Mouse (Mus musculus) mouse embryonic stem cell (cell line): Measurements from ENCODE around the gene Rps21.

Source experiments
- in situ Hi-C, 2 experiments: fragments of 300-500 bp; cut with MboI; formaldehyde crosslinking; loops; 1 replicate in 1 of 2; 3 replicates in 1 of 2; pipeline ENCODE4 v1.14.3; 2019 to 2020; ENCODE audit warnings: low sequenced_read_pairs in 2 of 2, low pct_unique_long_range_greater_than_20kb in 1 of 2, mixed read lengths in 1 of 2; ENCODE audit not compliant: unreplicated experiment in 1 of 2

Rps21 gene

DNA sequence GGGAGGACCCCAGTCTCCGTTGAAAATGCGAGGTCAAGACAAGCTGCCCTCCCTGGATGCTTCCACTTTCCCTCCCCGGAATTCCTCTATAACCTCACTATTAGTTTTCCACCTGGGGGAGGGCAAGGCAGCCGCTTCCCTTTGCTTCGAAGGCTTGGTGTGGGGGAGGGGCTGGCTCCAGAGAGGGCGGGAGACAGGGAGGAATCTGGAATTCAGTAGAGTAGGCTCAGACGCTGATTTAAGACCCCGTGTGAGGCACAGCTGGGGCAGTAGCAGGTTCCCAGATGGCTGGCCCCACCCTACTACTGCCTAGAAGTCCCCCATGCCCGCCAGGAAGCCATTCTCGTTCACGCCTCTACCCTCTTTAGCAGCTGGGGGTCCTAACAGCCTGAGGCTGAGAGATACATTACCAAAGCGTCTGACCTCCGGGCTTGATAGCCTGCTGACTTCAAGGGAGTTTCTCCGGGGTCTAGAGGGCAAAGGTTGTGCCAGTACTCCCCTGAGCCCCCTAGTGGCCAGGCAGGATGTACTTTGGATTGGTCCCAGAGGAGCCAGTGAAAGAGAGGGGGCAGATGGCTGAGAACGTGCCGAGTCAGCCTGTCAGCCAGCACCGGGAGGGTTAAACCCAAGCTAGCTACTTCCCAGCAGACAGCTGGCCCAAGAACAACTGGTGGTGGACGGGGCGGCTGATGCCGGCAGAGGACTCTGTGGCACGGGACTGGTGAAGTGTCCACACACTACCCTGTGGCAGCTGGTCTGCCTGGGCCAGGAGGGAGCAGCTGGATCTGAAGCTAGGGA is 29.7 kb upstream of the Rps21 start:
- in situ Hi-C loops: no loop called here

GRCm38 (mm10) chr2:180228060-180228458 is 29.1 kb upstream of the Rps21 start:
- in situ Hi-C loops: no loop called here

GRCm38 (mm10) chr2:180228592-180228991 is 28.6 kb upstream of the Rps21 start:
- in situ Hi-C loops: no loop called here

DNA sequence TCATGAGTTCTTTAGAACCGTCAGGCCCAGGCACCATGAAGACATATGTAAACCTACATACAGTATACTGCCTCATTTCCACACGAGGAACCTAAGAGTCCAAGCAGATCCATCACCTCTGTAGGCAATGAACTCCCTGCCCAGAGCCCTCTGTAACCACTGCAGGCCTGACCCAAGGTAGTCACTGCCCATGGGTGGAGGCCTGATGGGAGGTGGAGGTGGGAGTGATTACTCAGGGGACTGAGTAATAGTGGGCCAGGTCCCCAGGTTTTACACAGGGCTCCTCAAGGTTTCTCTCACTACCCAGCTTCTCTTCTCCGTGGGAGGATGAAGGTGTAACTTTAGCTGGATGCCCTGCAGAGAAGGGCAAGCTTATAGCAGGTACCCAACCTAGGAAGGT is 28.0 kb upstream of the Rps21 start:
- in situ Hi-C loops: no loop called here

- in situ Hi-C loops: no loop called here
These were observed 26.7 kb upstream of the Rps21 start for GRCm38 (mm10) chr2:180230482-180230881.

GRCm38 (mm10) chr2:180233101-180233904 is 23.9 kb upstream of the Rps21 start:
- in situ Hi-C loops: no loop called here

DNA sequence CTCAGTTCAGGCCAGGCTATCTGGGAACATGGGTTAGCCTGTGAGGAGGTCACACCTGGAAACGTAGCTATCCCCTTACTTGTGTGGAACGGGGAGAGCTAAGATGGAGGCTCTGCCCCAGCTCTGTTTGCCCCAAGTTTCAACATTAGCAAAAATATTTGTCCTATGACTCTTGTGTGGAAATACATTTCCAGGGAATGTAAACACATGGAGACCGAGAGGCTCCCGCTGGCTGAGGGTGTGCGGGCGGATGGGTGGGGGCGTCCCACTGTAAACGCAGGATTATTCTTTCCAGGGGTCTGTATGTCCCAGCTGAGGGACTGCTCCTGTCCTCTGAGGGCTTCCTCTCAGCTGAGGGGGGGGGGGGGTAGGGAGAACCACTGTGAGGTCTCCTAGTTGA is 22.8 kb upstream of the Rps21 start:
- in situ Hi-C loops: no loop called here

DNA sequence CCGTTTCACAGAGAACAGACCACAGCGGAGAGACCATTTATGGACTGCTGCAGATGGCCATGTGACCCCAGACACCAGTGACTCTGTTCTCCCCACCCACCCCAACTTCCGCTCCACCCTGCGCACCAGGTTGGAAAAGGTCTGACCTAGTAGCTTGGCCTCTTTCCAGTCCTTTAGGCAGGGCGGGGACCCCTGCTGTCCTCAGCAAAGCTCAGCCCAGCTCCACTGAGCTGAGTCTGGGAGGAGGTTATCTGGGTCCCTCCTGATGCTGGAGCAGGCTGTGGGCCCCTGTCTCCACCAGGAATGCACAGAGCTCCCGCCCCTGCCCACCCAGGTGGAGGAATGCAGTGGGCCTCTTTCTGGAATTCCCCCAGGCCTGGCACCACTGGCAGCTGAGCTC is 22.2 kb upstream of the Rps21 start:
- in situ Hi-C loops: no loop called here

DNA sequence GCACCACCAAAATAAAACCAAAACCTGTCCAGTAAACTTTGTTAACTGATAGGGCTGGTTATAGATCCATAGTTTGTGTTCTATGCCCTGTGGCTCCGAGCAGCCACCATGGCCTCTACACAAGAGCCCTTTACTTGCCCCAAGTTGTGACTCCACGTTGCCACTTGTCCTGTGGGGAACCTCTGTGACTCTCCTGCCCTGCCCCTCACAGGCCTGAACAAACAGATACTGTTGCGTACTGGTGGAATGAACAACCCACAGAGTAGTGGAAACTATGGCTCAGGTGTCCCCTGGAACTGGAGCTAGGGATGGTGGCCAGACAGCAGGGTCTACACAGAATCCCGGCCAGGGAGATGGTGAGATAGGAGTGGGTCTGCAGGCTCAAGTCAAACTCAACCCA is 21.4 kb upstream of the Rps21 start:
- in situ Hi-C loops: no loop called here

DNA sequence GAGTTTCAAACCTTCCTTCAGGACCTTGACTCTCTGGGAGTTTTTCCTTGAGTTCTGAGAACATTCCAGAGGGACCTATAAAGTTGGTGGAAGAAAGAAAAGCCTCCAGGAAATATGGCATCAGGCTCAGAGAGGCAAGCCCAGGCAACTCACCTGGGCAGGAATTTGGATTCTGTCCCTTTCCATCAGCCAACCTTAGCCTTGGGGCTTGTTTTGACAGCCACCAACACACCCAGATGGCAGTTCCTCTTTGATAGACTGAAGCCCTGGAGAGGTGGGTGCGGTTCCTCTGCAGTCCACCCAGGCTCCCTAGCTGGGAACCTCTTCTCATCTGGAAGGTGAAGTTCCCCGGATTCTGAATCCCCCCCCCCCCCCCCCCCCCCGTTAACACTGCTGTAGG is 20.7 kb upstream of the Rps21 start:
- in situ Hi-C loops: no loop called here

DNA sequence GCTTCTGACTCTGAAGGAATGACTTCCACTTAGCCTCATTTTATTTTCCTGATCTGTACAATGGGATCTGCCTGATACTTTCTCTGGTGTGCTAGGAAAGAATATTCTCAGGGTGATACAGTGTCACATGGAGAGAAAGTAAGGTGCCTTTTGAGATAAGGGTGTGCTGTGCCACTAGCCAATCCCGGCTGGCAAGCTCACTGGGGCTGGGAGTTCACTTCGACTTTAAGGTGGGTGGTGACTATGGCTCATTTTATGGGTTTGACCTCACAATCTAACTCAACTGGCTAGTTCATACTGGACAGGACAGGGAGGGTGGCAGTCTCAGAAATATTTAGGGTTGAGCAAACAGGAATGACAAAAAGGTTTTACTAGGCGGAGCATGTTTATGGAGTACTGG is 20.2 kb upstream of the Rps21 start:
- in situ Hi-C loops: no loop called here

DNA sequence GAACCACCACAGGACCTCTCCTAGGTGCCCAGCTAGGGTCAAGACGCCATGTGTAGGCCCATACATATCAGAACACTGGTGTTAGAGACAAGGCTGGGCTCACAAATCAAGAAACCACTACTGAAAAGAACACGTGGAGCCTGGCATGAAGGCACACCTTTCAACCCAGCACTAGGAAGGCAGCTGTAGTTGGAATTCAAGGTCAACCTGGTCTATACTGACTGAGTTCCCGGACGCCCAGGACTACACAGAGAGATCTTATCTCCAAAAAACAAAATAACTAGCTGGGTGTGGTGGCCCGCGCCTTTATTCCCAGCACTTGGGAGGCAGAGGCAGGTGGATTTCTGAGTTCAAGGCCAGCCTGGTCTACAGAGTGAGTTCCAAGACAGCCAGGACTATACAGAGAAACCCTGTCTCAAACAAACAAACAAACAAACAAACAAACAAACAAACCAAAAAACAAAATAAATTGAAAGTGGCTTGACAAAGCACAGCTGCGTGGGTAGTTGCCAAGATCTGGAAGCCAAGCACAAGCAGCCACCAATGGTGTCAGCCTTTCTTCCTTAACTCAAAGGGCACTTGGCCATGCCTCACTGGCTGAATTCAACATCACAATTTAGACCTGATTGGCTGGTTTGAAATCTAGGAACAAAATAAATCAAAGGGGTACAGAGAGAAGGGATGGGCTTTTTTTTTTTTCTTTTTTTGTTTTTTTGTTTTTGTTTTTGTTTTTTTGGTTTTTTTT is 19.4 kb upstream of the Rps21 start:
- in situ Hi-C loops: no loop called here

DNA sequence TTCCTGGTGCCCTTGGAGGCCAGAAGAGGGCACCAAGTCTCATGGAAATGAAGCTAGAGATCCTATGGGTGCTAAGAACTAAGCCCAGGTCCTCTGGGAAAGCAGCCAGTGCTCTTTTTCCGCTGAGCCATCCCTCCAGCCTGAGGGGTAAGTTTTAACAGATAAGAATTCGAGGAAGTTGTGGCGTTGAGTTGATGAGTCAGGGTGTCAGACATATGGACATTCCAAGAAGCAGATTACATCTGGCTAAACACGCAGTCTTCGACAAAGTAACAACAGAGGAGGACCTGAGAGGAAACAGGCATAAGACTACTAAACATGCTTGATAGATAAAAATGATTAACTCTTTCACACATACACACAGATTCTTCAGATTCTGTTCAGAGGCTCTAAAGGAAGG is 18.6 kb upstream of the Rps21 start:
- in situ Hi-C loops: no loop called here

GRCm38 (mm10) chr2:180243108-180243507 is 14.1 kb upstream of the Rps21 start:
- in situ Hi-C loops: no loop called here

DNA sequence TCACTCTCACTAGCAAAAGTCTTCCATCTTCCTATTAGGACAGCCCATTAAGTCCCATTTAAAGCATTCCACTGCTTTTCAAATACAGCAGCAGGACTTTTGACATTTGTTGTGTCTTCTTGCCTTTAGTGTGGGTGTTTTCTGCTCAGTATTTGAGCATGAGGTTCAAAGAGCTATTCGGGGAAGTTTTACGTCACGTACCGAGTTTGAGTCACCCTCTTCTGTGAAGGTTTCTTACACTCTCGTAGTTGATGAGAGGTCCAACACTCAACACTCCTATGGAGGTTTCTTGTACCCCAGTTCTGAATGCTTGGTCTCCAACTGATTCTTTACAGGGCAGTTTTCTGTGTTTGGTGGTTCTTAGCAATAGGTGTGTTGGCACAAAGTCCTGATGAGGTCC is 9.3 kb upstream of the Rps21 start:
- in situ Hi-C loops: no loop called here

GRCm38 (mm10) chr2:180248947-180249660 is 8.1 kb upstream of the Rps21 start:
- in situ Hi-C loops: no loop called here

DNA sequence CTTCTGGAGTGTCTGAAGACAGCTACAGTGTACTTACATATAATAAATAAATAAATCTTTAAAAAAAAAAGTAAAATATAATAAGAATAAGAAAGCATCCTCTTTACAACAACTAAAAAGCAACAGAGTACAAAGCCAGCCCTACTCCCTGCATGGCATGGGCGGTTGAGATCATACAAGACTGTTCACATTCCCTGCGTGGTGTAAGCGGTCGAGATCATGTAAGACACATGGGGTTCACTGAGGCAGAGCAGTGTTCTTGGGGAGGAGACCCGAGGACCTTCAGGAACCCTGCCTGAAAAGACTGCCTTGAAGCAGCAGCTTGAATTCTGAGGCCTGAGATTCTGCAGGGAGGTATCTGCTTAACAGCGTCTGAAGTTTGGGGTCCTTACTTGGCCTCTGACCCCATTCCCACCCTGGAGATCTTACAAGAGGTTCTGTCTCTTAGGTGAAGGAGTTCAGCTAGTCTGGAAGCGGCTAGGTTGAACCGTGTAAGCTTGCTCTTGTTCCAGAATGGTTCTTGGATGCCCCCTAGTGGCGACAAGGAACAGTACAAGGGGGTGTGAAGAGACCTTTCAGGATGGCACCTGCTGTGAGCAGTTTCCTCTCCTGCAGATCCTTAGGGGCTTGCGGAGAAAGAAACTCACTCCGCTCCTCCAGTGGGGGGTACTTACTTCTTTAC is 6.1 kb upstream of the Rps21 start:
- in situ Hi-C loops: loop anchor here (5.0 kb wide), 2 partner anchors 39 to 69 kb away; no protein-coding TSS in a partner anchor

DNA sequence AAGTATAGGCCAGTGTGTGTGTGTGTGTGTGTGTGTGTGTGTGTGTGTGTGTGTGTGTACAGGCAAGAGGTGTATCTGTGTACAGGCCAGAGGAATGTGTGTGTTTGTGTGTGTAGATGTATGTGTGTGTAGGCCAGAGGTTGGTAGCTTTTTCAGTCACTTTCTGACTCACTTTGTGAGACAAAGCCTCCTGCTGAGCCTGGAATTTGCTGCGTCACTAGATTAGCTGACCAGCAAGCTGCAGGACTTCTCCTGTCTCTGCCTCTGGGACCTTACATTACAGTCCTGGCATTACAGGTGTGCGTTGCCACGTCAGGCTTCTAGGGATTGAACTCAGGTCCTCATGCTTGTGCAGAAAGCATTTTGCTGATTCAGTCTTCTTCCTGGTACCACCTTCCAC is 5.3 kb upstream of the Rps21 start:
- in situ Hi-C loops: loop anchor here (5.0 kb wide), 2 partner anchors 40 to 70 kb away; no protein-coding TSS in a partner anchor
